Mouse (Mus musculus): Measurements from ENCODE around the gene 0610030E20Rik.

The 0610030E20Rik gene

DNA sequence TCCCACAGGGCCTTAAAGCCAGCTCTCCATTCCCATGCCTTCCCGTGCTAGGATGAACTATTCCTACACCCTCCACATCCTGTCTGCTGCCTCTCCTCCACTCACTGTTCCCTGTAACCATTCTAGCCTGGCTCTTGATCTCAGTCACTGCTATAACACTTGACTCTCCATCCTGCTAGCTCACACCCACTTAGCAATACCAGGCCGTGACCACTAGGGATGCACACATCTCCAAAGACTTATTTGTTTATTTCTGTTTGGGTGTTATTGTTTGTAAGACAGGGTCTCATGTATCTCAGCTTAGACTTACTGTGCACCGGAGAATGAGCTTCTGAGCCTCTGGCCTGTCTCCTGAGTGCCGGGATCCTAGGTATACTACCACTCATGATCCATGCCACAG, 22.4 kb downstream of the 0610030E20Rik start:
- no peak for DNase-seq (ENCODE audit: low read depth, low spot score)

- no peak for DNase-seq (ENCODE audit: low read depth, low spot score)
Observed at GRCm38 (mm10) chr6:72370091-72370490, 23.0 kb downstream of the 0610030E20Rik start.

GRCm38 (mm10) chr6:72371147-72371546, 24.0 kb downstream of the 0610030E20Rik start:
- no peak for DNase-seq (ENCODE audit: low read depth, low spot score)

- no peak for DNase-seq (ENCODE audit: low read depth, low spot score)
Observed at GRCm38 (mm10) chr6:72371571-72371970, 24.5 kb downstream of the 0610030E20Rik start.

DNA sequence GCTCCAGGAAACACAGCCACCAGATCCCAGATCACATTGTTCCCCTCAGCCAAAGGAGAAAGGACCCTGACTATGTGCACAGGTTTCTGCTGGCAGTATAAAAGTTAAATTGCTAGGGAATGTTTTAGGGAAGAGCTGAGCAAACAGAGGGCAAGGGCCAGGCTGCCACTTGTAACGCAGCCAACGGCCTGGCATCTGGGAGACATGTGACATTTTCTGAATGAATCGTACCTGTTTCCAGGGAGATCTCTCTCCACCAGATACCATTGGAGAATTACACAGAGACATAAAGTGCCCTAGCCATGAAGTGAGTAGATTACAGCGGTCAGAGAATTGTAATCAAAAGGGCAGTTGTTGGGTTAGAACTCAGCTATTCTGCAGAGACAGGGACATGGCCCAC, 26.1 kb downstream of the 0610030E20Rik start:
- DNase-seq (ENCODE audit: low read depth, low spot score), result no peak

DNA sequence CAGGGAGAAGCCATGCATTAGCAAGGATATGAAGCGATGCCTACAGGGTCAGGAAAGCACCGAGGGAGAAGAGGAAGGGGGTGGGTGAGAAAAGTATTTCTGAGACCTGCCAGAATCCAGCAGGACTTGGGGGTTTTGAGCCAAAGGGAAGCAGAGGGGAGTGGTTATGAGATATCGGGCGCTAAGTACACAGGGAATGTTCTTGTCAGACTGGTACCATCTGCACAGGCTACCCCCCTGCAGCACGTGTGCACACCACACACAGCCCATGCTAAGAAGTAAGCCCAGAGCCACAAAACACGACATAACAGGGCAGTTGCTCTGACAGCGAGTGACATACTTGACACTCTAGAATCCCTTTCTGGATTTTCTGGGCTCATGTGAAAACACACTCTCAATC, 27.1 kb downstream of the 0610030E20Rik start:
- DNase-seq (ENCODE audit: low read depth, low spot score), result no peak

- DNase-seq (ENCODE audit: low read depth, low spot score), result no peak
Observed at GRCm38 (mm10) chr6:72374820-72375563, 27.9 kb downstream of the 0610030E20Rik start.

DNA sequence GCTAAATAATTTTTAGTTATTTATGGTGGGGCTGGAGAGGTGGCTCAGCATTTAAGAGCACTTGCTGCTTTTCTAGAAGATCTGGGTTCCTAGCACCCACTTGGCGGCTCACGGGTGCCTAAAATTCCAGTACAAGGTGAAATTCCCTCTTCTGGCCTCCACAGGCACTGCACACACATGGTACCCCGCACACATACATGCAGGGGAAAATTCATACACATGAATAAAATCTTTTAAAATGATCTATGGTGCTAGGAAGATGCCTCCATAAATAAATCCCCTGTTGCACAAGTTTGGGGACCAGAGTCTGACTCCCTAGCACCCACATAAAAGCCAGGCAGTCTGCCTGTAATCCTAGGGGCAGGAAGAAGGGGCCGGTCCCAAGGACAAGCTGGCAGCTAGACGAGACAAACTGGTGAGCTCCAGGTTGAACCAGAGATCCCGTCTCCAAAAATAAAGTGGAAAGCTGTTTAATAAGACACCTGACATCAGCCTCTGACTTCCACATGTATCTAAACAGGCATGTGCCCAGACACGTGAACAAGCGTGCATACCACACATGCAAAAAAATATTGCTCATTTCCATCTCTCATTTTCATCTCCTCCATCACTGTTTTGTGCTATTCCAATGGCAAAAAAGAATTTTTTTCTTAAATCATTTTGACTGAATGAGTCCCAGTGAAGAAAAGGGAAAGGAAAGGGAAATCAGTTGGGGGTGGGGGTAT, 31.6 kb downstream of the 0610030E20Rik start:
- DNase-seq (ENCODE audit: low read depth, low spot score), result no peak

GRCm38 (mm10) chr6:72379377-72380130, 32.4 kb downstream of the 0610030E20Rik start:
- no peak for DNase-seq (ENCODE audit: low read depth, low spot score)

- DNase-seq (ENCODE audit: low read depth, low spot score), result no peak
Observed at GRCm38 (mm10) chr6:72380131-72380770, 33.1 kb downstream of the 0610030E20Rik start, which contains the start of gene Vamp5. TSS of gene Vamp5 (minus strand) at chr6:72380468.

- no peak for DNase-seq (ENCODE audit: low read depth, low spot score)
Observed at GRCm38 (mm10) chr6:72382494-72382893, 35.4 kb downstream of the 0610030E20Rik start.

- DNase-seq (ENCODE audit: low read depth, low spot score), result no peak
Observed at GRCm38 (mm10) chr6:72383142-72383820, 36.2 kb downstream of the 0610030E20Rik start.

- no peak for DNase-seq (ENCODE audit: low read depth, low spot score)
Observed at GRCm38 (mm10) chr6:72383952-72384351, 36.8 kb downstream of the 0610030E20Rik start.

GRCm38 (mm10) chr6:72385258-72385657, 38.1 kb downstream of the 0610030E20Rik start:
- DNase-seq (ENCODE audit: low read depth, low spot score), result no peak

- no peak for DNase-seq (ENCODE audit: low read depth, low spot score)
Observed at GRCm38 (mm10) chr6:72386561-72386960, 39.4 kb downstream of the 0610030E20Rik start.

DNA sequence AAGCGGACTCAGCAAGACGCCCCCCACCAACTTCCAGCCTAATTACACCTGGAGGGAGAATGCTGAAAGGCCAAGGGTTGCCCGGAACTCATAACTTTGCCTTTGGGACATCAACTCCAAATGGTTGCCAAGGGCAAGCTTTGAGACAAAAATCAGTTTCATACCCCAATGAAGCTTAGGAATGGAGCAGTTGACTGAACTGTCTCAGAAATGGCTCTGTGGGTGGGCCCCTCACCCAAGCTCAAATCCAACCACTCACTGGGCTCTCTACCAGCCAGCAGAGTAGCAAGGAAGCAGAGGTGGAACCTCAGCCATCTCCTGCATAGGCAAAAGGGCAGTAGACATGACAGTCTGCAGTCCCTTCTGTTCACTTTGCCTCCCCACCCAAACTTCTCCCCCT, 40.7 kb downstream of the 0610030E20Rik start:
- no peak for DNase-seq (ENCODE audit: low read depth, low spot score)

GRCm38 (mm10) chr6:72388266-72388665, 41.1 kb downstream of the 0610030E20Rik start:
- no peak for DNase-seq (ENCODE audit: low read depth, low spot score)

- no peak for DNase-seq (ENCODE audit: low read depth, low spot score)
Observed at GRCm38 (mm10) chr6:72388791-72389329, 41.7 kb downstream of the 0610030E20Rik start.

GRCm38 (mm10) chr6:72389471-72389940, 42.4 kb downstream of the 0610030E20Rik start:
- no peak for DNase-seq (ENCODE audit: low read depth, low spot score)

DNA sequence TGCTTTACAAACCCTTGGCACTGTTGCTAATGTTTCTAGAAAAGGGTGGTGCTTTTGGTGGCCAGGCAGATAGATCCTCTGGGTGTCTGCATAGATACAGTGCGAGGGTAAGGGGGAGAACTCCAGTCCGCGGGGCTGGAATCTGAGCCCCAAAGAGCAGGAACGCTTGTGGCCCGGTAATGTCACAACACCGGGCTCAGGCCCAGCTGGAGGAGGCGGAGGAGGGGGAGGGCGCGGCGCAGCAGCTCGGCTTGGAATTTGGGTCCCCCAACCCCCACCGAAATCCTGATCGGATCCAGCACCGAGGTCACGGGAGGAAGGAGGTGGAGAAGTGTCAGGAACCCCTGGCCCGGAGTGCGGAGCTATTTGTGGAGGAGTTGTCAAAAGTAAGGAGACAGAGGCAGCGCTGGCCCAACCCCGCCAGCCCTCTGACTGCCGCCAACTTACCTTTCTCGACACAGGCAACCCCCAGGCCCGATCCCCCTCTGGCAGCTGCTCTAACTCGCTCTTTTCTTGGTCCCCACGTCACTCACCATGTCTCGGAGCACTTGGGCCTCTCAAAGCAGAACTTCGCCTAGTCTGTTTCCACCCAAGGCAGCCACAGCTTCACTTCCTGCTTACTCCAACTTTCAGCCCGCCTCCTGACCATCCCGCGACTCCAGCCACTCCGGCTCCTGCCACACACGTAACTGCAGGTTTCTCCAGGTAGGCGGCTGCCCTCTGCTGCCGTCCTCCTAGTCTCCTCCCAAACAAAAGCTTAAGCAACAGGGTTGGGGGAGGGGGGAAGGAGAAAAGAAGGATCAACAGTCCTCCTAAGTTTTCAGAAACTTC, 43.0 kb downstream of the 0610030E20Rik start, which contains the start of gene Vamp8:
Gene Vamp8, minus strand, starts transcription at position 763 of the 831 bp plus-strand sequence.
- DNase-seq (ENCODE audit: low read depth, low spot score), result no peak
